In the genomic region with DNA sequence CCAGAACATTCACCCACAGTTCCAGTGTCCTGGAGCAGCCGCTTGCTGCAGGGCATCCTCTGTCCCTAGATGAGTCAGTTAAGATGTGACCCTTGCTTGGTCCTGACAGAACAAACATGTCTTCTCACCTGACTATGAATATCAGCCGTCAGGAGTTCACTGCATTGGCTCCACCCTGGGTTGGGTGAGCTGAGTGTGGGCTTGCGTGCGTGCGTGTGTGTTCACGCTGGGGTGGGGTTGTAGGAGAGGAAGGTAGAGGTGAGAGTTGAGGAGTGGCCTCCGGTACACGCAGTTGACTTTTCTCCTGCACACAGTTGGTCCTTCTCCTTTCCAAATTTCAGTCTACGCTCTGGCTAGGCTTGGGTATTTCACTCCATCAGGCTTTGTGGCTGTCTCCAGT, we compare ENCODE assay signal across 21 mouse cellular contexts. TPM values are rescaled to one million over a fixed set of nuclear protein-coding genes. Genes with fewer than 3 reads are reported as not detected.
"Had no signal": no experiment of that assay in that cellular context is flagged by ENCODE, and none has a peak within 500 bp of the region (broad histone marks: within the 10 kb centered on the region; RNA-seq: fewer than 3 reads in every experiment).

No protein-coding gene starts in this region.

- H3K9me3 ChIP-seq: liver, embryonic 15.5 days; midbrain, embryonic 10.5 days; midbrain, embryonic 12.5 days; neural tube, embryonic 13.5 days had no signal

- ATAC-seq: liver, postnatal 0 days; midbrain, embryonic 16.5 days had no signal

- H3K9ac ChIP-seq: liver, embryonic 15.5 days; liver, postnatal 0 days; lung, embryonic 14.5 days; midbrain, embryonic 12.5 days; neural tube, embryonic 13.5 days had no signal

- H3K36me3 ChIP-seq: liver, embryonic 15.5 days; midbrain, embryonic 10.5 days; midbrain, embryonic 12.5 days; neural tube, embryonic 13.5 days had no signal

- DNase-seq: liver, postnatal 0 days; lung, embryonic 14.5 days; lung, postnatal 10 days; lung, postnatal 4 days; midbrain, embryonic 14.5 days; retina, postnatal 1 day; right cerebral cortex, adult 18-20 months; right cerebral cortex, postnatal 25 days; right cerebral cortex, postnatal 4 days; spleen, adult 18-20 months; thymus, adult 2 months; thymus, postnatal 25 days; thymus, postnatal 4 days had no signal

- H3K27ac ChIP-seq: liver, embryonic 15.5 days; midbrain, embryonic 10.5 days; midbrain, embryonic 12.5 days; neural tube, embryonic 13.5 days had no signal

- H3K4me3 ChIP-seq: liver, embryonic 15.5 days; midbrain, embryonic 10.5 days; midbrain, embryonic 12.5 days; neural tube, embryonic 13.5 days had no signal

- H3K4me2 ChIP-seq: liver, embryonic 15.5 days; lung, embryonic 14.5 days; midbrain, embryonic 12.5 days; neural tube, embryonic 13.5 days had no signal

- H3K4me1 ChIP-seq: liver, embryonic 15.5 days had no signal

RNA-seq across cellular contexts. Expression of a gene that starts 47.0 kb away (rescaled TPM):
- total RNA-seq: megakaryocyte, adult 5-6 weeks; neutrophil, adult 5-6 weeks had no signal
- polyA plus RNA-seq: liver, postnatal 0 days; testis, adult 2 months had no signal
